Mouse (Mus musculus) hindlimb bud, embryonic 11.5 days (tissue): ENCODE results near the gene Ccl6.
"Not testable (repeated sequence)": the region's sequence is repeated elsewhere in the genome, so short reads cannot be mapped to it uniquely, and the experiment has no call there.

ENCODE experiments used
- DNase-seq: peaks from one replicate; pipeline ENCODE4 v3.0.0-alpha.2; 2012; ENCODE audit warnings: low read depth, low spot score; ENCODE audit errors: extremely low spot score

Ccl6 gene

GRCm38 (mm10) chr11:83562311-83562887 is 30.5 kb downstream of the Ccl6 start:
- no peak for DNase-seq

GRCm38 (mm10) chr11:83560405-83560804 is 32.5 kb downstream of the Ccl6 start:
- DNase-seq: no peak

GRCm38 (mm10) chr11:83557074-83557473 is 35.8 kb downstream of the Ccl6 start:
- no peak for DNase-seq

- DNase-seq: peak; percentile 89
These were observed 36.7 kb downstream of the Ccl6 start for GRCm38 (mm10) chr11:83556085-83556781.

- DNase-seq: no peak
These were observed 41.2 kb downstream of the Ccl6 start for GRCm38 (mm10) chr11:83551668-83552067.

- not testable (repeated sequence) for DNase-seq
These were observed 41.9 kb downstream of the Ccl6 start for GRCm38 (mm10) chr11:83551037-83551436.

- no peak for DNase-seq
These were observed 42.7 kb downstream of the Ccl6 start for GRCm38 (mm10) chr11:83550186-83550632.

- no peak for DNase-seq
These were observed 48.7 kb downstream of the Ccl6 start for GRCm38 (mm10) chr11:83544214-83544613.

GRCm38 (mm10) chr11:83541415-83541814 is 51.5 kb downstream of the Ccl6 start:
- no peak for DNase-seq

- no peak for DNase-seq
These were observed 52.0 kb downstream of the Ccl6 start for GRCm38 (mm10) chr11:83540931-83541330.

GRCm38 (mm10) chr11:83538705-83539314 is 54.1 kb downstream of the Ccl6 start:
- no peak for DNase-seq
